Mouse (Mus musculus) liver, embryonic 12.5 days (tissue): ENCODE data around the gene Golph3l. TPM values are rescaled to one million over a fixed set of nuclear protein-coding genes. Genes with fewer than 3 reads are reported as not detected.
"Not testable (repeated sequence)": the region's sequence is repeated elsewhere in the genome, so short reads cannot be mapped to it uniquely, and the experiment has no call there.

ENCODE experiments used
- ATAC-seq: fragments of 200-750 bp; cut with Nextera tagmentation; 2 replicates; pipeline ENCODE4 v1.8.0; 2017; ENCODE audit warnings: moderate number of reproducible peaks, mild to moderate bottlenecking, moderate library complexity
- H3K27ac ChIP-seq: fragments of 300-500 bp; sonication (generic); 2 replicates; pipeline ENCODE4 v1.5.1; 2016; ENCODE audit warnings: mild to moderate bottlenecking
- H3K27me3 ChIP-seq: fragments of 300-500 bp; sonication (generic); replicated peaks from 2 replicates; pipeline ENCODE4 v1.6.1; 2016; ENCODE audit warnings: mild to moderate bottlenecking, moderate library complexity
- H3K36me3 ChIP-seq: fragments of 300-500 bp; sonication (generic); 2 replicates; pipeline ENCODE4 v1.6.1; 2016; ENCODE audit warnings: mild to moderate bottlenecking, moderate library complexity
- H3K4me1 ChIP-seq: fragments of 300-500 bp; sonication (generic); 2 replicates; pipeline ENCODE4 v1.6.1; 2016
- H3K4me2 ChIP-seq: fragments of 300-500 bp; sonication (generic); 2 replicates; pipeline ENCODE4 v1.6.1; 2016; ENCODE audit warnings: mild to moderate bottlenecking, moderate library complexity
- H3K4me3 ChIP-seq: fragments of 300-500 bp; sonication (generic); 2 replicates; pipeline ENCODE4 v1.5.1; 2016; ENCODE audit warnings: mild to moderate bottlenecking, moderate library complexity
- H3K9ac ChIP-seq: fragments of 300-500 bp; sonication (generic); 2 replicates; pipeline ENCODE4 v1.6.1; 2016; ENCODE audit warnings: mild to moderate bottlenecking, moderate library complexity
- H3K9me3 ChIP-seq: fragments of 300-500 bp; sonication (generic); replicated peaks from 2 replicates; pipeline ENCODE4 v1.6.1; 2016; ENCODE audit warnings: mild to moderate bottlenecking, moderate library complexity
- WGBS: fragments of 180-500 bp; shearing (Covaris S2); methylation state at CpG from one replicate; pipeline ENCODE4 v1.1.7; 2016; ENCODE audit not compliant: insufficient replicate concordance; 5-methylcytosine and 5-hydroxymethylcytosine counted together
- polyA plus RNA-seq: library from polyadenylated mRNA; unstranded; fragments of >200 nt; fragmentation: Nextera tagmentation; extraction: Ambion mirVana; gene quantifications from 2 replicates; pipeline ENCODE4 v1.2.1, GENCODE M21; 2016

The Golph3l gene
- polyA plus RNA-seq, 1 experiment from 2014 or later = 30.5 TPM

DNA sequence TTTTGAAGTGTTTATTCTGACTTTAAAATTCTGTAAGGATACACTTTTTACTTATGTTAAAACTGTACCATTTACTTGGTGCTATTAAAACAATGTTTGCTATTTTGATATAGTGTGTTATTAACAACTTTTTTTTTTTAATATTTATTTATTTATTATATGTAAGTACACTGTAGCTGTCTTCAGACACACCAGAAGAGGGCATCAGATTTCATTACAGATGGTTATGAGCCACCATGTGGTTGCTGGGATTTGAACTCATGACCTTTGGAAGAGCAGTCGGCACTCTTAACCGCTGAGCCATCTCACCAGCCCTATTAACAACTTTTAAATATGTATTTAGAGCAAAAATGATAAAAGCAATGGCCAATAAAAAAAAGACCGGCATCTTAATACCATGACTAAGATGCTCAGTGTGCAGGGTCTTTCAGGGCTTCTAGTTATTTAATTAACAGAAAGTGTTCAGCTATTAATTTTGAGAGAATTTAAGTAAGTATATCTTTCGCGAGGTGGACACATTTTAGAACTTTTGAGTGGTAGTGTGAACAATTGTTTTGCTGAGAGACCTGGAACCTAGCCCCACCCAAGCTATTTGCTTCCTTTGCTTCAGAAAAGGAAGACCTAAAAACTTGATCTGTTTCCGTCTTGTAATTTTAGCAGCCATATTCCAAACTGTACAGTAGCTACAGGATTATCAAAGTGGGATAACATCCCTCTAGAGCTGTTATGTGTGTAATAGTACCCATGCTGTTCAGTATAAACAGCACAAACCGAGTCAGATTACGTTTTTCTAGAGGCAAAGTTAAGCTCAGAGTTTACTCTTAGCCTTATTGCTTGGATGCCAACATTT is 755 bp upstream of the Golph3l start:
- Histone ChIP-seq H3K9ac (peak overlapping the region; percentile 50), H3K36me3 (peaks cover 26% of the 10 kb centered on the region), H3K27me3 (no peaks in the 10 kb centered on the region), H3K27ac (peak overlapping the region; percentile 90), H3K4me2 (peak overlapping the region; percentile 70), H3K9me3 (no peaks in the 10 kb centered on the region), H3K4me3 (peak overlapping the region; percentile 87), H3K4me1 (peaks cover 23% of the 10 kb centered on the region)
- WGBS = 46% methylated on average over 8 of the region's 8 CpGs
- peak; percentile 40 for ATAC-seq

DNA sequence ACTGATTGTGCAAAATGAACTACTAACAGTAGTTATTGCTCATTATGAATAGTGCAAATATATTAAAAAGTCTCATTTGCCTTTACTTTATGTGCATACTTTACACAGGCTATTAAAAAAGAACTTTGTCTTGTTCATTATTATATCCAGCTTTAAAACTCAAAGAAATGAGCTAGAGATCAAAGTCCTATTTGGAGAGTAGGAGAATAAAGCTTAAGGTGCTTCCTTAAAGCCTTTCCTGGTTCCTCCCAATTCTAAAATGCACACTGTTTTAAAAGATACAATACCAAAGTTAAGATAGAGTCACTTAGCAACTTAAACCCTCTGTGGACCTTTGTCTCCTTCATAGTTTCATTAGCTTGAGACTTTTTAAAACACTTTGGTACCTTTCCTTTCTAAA is 10.0 kb downstream of the Golph3l start:
- Histone ChIP-seq H3K27me3 (no peaks in the 10 kb centered on the region), H3K9ac (no peak overlapping the region), H3K4me1 (no peaks in the 10 kb centered on the region), H3K9me3 (no peaks in the 10 kb centered on the region), H3K4me3 (no peak overlapping the region), H3K27ac (no peak overlapping the region), H3K36me3 (peaks cover 69% of the 10 kb centered on the region), H3K4me2 (no peak overlapping the region)
- no peak for ATAC-seq

DNA sequence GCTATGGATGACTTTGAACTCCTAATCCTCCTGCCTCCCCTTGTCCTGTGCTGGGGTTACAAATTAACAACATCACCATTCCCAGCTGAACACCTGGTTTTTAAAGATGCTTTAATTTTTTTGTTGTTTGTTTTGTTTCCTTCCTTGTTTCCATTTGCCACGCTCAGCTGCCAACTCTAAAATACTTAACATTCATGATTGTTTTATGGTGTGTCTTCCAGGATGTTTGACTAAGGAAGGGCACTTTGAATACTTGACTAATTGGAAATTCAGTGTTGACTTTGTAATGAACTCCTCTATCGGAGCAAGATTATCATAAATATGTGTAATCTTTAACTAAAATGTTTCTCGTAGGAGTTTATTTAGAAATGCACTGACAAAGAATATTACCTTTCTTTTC is 12.6 kb downstream of the Golph3l start:
- H3K36me3 ChIP-seq = peaks cover 69% of the 10 kb centered on the region
- H3K4me2 ChIP-seq = no peak overlapping the region
- WGBS = 89% methylated on average over 3 of the region's 3 CpGs
- no peaks in the 10 kb centered on the region for H3K27me3 ChIP-seq
- no peaks in the 10 kb centered on the region for H3K9me3 ChIP-seq
- H3K4me1 ChIP-seq = no peaks in the 10 kb centered on the region
- H3K9ac ChIP-seq = no peak overlapping the region
- H3K27ac ChIP-seq = 0 out of 2 replicates have a peak overlapping the region, but pooled peaks have one; percentile 14
- ATAC-seq = no peak
- no peak overlapping the region for H3K4me3 ChIP-seq

DNA sequence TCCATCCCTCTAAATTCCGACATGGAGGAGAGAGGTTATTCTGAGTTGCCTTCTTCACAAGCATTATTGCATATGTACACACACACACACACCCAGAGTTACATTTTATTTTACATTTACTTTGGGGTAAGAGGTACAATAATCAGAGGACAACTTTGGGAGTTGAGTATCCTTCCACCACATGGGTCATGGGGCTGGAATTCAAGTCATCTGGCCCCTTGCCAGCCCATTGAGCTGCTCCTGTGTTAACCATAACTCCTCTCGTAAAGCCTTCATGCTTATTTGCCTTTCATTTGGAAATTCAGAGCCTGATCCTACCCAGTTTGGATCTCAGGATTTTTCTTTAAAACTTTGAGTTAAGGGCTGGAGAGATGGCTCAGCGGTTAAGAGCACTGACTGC is 17.4 kb downstream of the Golph3l start:
- H3K4me2 ChIP-seq = no peak overlapping the region

GRCm38 (mm10) chr3:95609195-95609594 is 20.5 kb downstream of the Golph3l start:
- 39% methylated on average over 3 of the region's 3 CpGs for WGBS
- Histone ChIP-seq H3K27ac (no peak overlapping the region), H3K4me3 (no peak overlapping the region), H3K4me2 (no peak overlapping the region), H3K9ac (no peak overlapping the region), H3K4me1 (no peaks in the 10 kb centered on the region), H3K36me3 (peaks cover 80% of the 10 kb centered on the region), H3K27me3 (no peaks in the 10 kb centered on the region), H3K9me3 (no peaks in the 10 kb centered on the region)
- no peak for ATAC-seq

More for the DNA sequence above, 17.4 kb downstream of the Golph3l start:
- H3K4me1 ChIP-seq = no peaks in the 10 kb centered on the region
- H3K36me3 ChIP-seq = peaks cover 77% of the 10 kb centered on the region
- no peaks in the 10 kb centered on the region for H3K9me3 ChIP-seq
- 91% methylated on average over 3 of the region's 3 CpGs for WGBS
- no peak overlapping the region for H3K9ac ChIP-seq
- H3K4me3 ChIP-seq = no peak overlapping the region
- no peak overlapping the region for H3K27ac ChIP-seq
- no peaks in the 10 kb centered on the region for H3K27me3 ChIP-seq
- ATAC-seq = no peak

DNA sequence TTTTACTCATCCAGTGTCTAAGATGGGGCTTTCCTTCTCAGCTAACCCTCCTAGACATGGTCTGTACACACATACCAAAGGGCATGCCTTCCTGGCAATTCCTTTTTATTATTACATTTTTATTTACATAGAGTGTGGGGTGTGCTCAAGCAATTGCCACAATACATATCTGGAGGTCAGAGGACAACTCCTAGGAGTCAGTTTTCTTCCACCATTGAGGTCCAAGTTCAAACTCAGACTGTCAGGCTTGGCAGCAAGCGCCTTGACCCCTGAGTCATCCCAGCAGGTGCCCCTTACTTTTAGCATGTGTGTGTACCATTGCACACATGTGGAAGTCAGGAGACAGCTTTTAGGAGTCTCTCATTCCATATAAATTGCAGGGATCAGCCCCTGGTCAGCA is 25.3 kb downstream of the Golph3l start:
- Histone ChIP-seq H3K27me3 (no peaks in the 10 kb centered on the region), H3K9me3 (no peaks in the 10 kb centered on the region), H3K36me3 (peaks cover 79% of the 10 kb centered on the region), H3K4me2 (no peak overlapping the region), H3K4me1 (no peaks in the 10 kb centered on the region), H3K27ac (no peak overlapping the region), H3K9ac (no peak overlapping the region), H3K4me3 (no peak overlapping the region)
- WGBS = 76% methylated on average over 1 of the region's 1 CpGs
- no peak for ATAC-seq

DNA sequence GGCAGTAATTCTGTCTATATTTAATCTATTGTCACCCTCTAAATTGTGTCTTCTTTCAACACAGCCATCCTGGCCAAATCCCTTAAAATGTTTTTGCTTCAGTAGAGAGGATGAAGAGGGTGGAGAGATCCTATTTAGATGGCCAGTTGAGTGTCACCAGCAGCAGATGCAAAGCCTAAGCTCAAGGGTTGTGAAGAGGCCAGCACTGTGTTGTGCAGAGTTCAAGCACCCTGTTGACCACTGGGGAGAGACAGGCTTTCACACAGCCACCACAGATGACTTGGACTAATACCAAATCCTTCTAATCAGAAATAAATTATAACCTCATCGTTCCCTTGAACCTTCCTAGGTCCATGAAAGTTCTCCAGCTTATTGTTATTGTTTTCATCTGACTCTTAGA is 29.8 kb downstream of the Golph3l start:
- Histone ChIP-seq H3K27me3 (no peaks in the 10 kb centered on the region), H3K36me3 (peaks cover 64% of the 10 kb centered on the region), H3K4me3 (no peak overlapping the region), H3K27ac (no peak overlapping the region), H3K4me1 (peaks cover 3% of the 10 kb centered on the region), H3K9ac (no peak overlapping the region), H3K4me2 (no peak overlapping the region), H3K9me3 (no peaks in the 10 kb centered on the region)
- ATAC-seq = no peak
- 74% methylated on average over 1 of the region's 1 CpGs for WGBS

GRCm38 (mm10) chr3:95621241-95621640 is 32.5 kb downstream of the Golph3l start:
- Histone ChIP-seq H3K36me3 (peaks cover 46% of the 10 kb centered on the region), H3K27me3 (no peaks in the 10 kb centered on the region), H3K9ac (no peak overlapping the region), H3K27ac (no peak overlapping the region), H3K4me1 (peaks cover 19% of the 10 kb centered on the region), H3K4me2 (no peak overlapping the region), H3K4me3 (no peak overlapping the region), H3K9me3 (no peaks in the 10 kb centered on the region)
- 76% methylated on average over 1 of the region's 1 CpGs for WGBS
- ATAC-seq = no peak

- WGBS = 89% methylated on average over 20 of the region's 20 CpGs
- H3K36me3 ChIP-seq = peaks cover 46% of the 10 kb centered on the region
Measured at GRCm38 (mm10) chr3:95622421-95622820, 33.7 kb downstream of the Golph3l start.

DNA sequence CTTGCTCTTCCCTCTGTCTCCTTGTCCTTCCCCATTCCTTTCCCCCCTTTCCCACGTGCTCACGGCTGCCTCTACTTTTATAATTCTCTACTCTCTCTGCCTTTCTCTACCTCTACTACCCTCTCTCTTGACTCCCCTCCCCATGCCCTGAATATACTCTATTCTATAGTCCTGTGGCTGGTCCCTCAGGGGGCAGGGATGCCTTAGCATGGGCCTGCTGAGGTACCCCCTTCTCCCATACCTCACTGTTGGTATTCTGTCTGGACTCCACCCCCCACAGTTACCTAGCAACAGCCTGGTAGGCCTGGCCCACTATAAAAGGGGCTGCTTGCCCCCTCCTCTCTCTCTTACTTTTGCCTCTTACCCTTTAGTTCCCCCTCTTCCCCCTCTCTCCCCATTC is 34.8 kb downstream of the Golph3l start:
- Histone ChIP-seq H3K27ac (peak overlapping the region; percentile 87), H3K4me1 (peaks cover 32% of the 10 kb centered on the region), H3K4me2 (peak overlapping the region; percentile 69), H3K9me3 (no peaks in the 10 kb centered on the region), H3K9ac (0 out of 2 replicates have a peak overlapping the region, but pooled peaks have one; percentile 71), H3K4me3 (no peak overlapping the region), H3K27me3 (no peaks in the 10 kb centered on the region), H3K36me3 (peaks cover 46% of the 10 kb centered on the region)
- ATAC-seq = no peak
- WGBS = 57% methylated on average over 2 of the region's 2 CpGs

More at GRCm38 (mm10) chr3:95622421-95622820, 33.7 kb downstream of the Golph3l start:
- H3K4me3 ChIP-seq, H3K27ac ChIP-seq, H3K4me2 ChIP-seq, H3K9ac ChIP-seq, H3K27me3 ChIP-seq, ATAC-seq, H3K9me3 ChIP-seq: not testable (repeated sequence)
- peaks cover 26% of the 10 kb centered on the region for H3K4me1 ChIP-seq

GRCm38 (mm10) chr3:95623991-95624515 is 35.3 kb downstream of the Golph3l start:
- peaks cover 33% of the 10 kb centered on the region for H3K4me1 ChIP-seq
- WGBS = 64% methylated on average over 5 of the region's 5 CpGs
- peak overlapping the region; percentile 71 for H3K9ac ChIP-seq
- ATAC-seq, H3K9me3 ChIP-seq, H3K27me3 ChIP-seq: not testable (repeated sequence)
- H3K4me2 ChIP-seq = peak overlapping the region; percentile 69
- H3K36me3 ChIP-seq = peaks cover 47% of the 10 kb centered on the region
- H3K27ac ChIP-seq = peak overlapping the region; percentile 87
- peak overlapping the region; percentile 70 for H3K4me3 ChIP-seq

GRCm38 (mm10) chr3:95624628-95625503 is 36.1 kb downstream of the Golph3l start, which contains the start of gene Ensa:
Ensa (plus strand) TSS chr3:95624993.
- H3K27ac ChIP-seq = peak within 1 kb of the TSS; percentile 87
- H3K4me2 ChIP-seq = peak within 1 kb of the TSS; percentile 75
- peak; percentile 97 for ATAC-seq
- peak within 1 kb of the TSS; percentile 73 for H3K9ac ChIP-seq
- peak within 1 kb of the TSS; percentile 70 for H3K4me3 ChIP-seq
- H3K27me3 ChIP-seq = no peaks in the 10 kb centered on the region
- H3K9me3 ChIP-seq = no peaks in the 10 kb centered on the region
- 2% methylated on average over 44 of the region's 44 CpGs for WGBS
- H3K4me1 ChIP-seq = peaks cover 39% of the 10 kb centered on the region
- peaks cover 47% of the 10 kb centered on the region for H3K36me3 ChIP-seq
